Mouse (Mus musculus) brain, embryonic 18.5 days (tissue): ENCODE results near the gene Cyp39a1.
A peak's percentile ranks its signal among the peaks of the same experiment; 100 is the strongest.

Source experiments
- DNase-seq: peaks from one replicate; pipeline ENCODE4 v3.0.0-alpha.2; 2012; ENCODE audit warnings: low read depth, low spot score

Gene Cyp39a1

GRCm38 (mm10) chr17:43667290-43667843 is at the start of gene Cyp39a1:
Gene Cyp39a1, plus strand, starts transcription at chr17:43667425.
- DNase-seq, result no peak

GRCm38 (mm10) chr17:43619156-43619555 is 48.1 kb upstream of the Cyp39a1 start:
- DNase-seq, result no peak

- no peak for DNase-seq
Measured at GRCm38 (mm10) chr17:43622076-43622475, 45.1 kb upstream of the Cyp39a1 start.

- DNase-seq, result no peak
Measured at GRCm38 (mm10) chr17:43628246-43628645, 39.0 kb upstream of the Cyp39a1 start.

- no peak for DNase-seq
Measured at GRCm38 (mm10) chr17:43629026-43629495, 38.2 kb upstream of the Cyp39a1 start.

DNA sequence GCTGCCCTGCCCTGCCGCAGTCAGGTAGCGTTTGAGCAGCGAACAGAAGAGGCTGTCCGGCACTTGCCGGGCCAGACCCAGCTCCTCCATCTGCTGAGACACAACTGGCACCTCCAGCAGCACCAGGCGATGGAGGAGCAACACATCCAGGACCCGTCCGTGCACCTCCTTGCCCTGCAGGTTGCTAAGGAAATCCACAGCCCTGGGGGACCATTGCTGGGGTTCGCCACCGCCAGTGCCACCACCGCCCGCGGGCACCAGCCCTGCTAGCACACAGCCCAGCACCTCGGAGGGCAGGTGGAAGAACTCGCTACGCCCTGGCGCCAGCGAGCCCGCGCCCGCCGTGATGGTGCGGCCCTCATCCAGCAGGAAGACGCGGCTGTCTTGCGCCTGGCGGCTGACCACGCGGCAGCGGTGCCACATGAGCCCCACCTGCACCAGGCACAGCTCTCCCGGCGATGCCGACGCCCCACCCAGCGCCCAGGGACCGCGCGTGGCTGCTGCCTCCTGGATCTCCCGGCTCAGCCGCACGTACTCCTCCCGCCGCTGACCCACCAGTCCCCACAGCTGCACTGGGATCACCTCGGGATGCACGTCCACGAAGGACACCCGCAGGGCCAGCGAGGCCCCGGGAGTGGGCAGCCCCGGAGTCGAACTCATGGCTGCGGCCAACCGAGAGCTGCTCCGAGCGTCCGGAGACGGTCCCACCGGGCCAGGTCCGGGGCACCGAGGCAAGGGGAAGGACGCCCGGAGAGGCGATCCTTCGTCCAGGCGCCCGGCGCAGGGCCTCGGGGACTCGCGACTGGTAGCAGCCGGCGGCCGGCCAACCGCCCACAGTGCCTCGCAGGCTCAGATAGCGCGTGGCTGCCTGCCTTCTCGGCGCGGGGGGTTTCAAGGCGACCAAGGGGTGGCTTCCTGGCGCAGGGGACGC is 37.5 kb upstream of the Cyp39a1 start, which contains the start of gene Tdrd6:
Gene Tdrd6 (minus strand): TSS at position 804 of the 931 bp plus-strand sequence.
- DNase-seq, result no peak

DNA sequence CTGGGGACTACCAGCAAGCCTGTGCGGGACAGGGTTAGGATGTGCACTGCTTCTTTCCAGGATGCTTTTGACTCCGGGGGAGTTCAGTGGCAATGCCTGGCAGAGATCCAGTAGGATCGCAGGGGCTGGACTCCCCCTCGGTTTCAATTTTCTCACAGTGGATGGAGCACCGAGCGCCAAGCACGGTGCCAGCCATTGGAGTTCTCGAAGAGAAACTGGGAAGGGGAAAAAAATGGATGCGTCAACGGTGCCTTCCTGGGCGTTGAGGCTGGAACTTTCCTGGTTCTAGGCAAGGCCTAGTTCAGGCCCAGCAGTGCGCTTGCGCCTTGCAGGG is 36.8 kb upstream of the Cyp39a1 start:
- DNase-seq, result no peak

- no peak for DNase-seq
Measured at GRCm38 (mm10) chr17:43637146-43637545, 30.1 kb upstream of the Cyp39a1 start.

GRCm38 (mm10) chr17:43640825-43641224 is 26.4 kb upstream of the Cyp39a1 start:
- no peak for DNase-seq

DNA sequence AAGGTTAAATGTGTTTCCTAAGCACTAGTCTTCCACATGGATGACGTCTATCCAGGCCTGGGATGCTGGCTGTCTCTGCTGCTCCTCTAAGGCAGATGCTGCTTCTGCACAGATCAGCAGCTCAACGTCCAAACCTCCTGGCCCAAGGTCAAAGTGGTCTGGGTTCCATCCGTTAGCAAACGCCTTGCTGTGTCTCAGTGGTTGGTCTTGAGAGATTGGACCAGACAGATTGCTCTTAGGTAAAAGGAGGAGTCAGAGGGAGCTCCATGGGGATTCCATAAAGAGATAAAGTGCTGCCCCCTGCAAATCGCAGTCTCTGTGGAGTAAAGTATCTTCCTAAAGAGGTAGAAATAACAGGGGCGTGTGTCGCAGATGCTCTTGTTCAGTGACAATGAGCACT is 24.0 kb upstream of the Cyp39a1 start:
- no peak for DNase-seq

GRCm38 (mm10) chr17:43644375-43644774 is 22.9 kb upstream of the Cyp39a1 start:
- no peak for DNase-seq

GRCm38 (mm10) chr17:43645136-43645535 is 22.1 kb upstream of the Cyp39a1 start:
- DNase-seq, result no peak

DNA sequence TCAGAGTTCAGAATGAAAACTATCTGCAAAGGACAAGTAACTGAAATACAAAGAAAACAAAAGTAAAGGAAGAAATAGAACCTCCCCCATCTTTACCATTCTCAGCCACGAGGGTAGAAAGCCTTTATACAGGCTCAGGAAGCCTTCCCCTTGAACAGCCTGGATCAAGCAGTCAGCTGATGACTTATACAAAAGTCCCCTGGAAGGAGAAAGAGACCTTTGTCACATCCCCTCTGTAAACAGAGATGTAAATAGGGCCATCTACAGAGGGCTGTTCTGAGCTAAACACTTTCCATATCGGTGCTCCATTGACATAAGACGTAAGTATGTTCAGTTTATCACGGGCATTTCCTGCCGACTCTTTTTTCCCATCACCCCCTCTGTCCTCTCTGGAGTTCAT is 20.3 kb upstream of the Cyp39a1 start:
- no peak for DNase-seq

DNA sequence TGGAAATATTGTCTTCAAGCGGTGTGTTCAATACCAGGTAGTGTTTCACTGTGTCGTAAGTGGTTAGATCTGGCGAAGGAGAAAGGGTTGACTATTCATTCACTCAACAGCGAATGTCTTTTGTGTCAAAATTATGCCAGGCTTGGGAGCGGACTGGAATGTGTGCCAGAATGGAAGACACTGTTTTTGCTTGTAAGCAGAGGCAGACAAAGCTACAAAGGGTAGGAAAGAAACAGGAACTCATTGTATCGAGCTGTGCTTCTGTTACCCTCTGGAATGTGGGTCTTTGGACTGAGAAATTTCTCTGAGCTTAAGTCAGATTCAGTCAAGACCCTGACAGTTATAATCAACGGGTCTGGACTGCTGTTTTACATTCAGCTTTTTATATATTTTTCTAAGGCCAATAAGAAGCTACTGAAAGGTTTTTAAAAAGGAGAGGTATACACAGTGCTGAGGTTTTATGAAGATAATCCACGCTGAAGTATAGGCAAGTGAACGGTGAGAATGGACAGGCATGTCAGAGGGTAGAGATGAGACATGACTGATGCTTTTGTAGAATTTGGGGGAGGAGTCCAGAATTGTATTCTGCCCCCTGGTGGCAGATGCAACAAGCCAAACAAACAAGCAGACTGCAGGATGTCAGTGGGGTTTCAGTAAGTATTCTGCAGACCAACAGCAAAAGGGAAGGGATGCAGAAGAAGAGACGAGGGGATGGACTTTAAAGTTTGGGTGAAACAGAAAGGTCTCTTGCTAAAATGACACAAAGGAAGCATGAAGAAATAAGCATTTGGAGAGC is 17.4 kb upstream of the Cyp39a1 start:
- DNase-seq, result no peak

- no peak for DNase-seq
Measured at GRCm38 (mm10) chr17:43651314-43652046, 15.7 kb upstream of the Cyp39a1 start.

- DNase-seq, result peak; percentile 84
Measured at GRCm38 (mm10) chr17:43666576-43667289, 492 bp upstream of the Cyp39a1 start, which contains the start of gene Slc25a27. Gene Slc25a27, minus strand, starts transcription at chr17:43667214.

- no peak for DNase-seq
Measured at GRCm38 (mm10) chr17:43669145-43669695, 2.0 kb downstream of the Cyp39a1 start.

GRCm38 (mm10) chr17:43671907-43672306 is 4.7 kb downstream of the Cyp39a1 start:
- DNase-seq, result no peak

GRCm38 (mm10) chr17:43675228-43675627 is 8.0 kb downstream of the Cyp39a1 start:
- no peak for DNase-seq

DNA sequence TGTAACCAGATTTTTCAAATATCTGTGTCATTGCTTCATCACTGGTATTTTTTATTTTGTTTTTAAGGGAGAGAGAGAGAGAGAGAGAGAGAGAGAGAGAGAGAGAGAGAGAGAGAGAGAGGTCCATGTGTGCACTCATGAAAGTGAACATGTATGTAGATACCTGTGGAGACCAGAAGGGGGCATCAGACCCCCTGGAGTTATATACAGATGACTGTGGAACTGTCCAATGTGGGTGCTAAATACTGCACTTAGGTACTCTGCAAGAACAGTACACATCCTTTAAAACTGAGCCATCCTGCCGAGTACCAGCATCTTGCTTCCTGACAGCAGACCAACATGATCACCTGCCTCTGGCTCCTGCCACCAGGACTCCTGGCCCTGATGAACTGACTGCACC is 9.0 kb downstream of the Cyp39a1 start:
- no peak for DNase-seq
